Mouse (Mus musculus) G1E (cell line): ENCODE results near the gene Zfp536. TPM values are rescaled to one million over a fixed set of nuclear protein-coding genes. Genes with fewer than 3 reads are reported as not detected.

Source experiments
- ATAC-seq: 2 replicates; pipeline ENCODE4 v1.8.0; 2016; ENCODE audit warnings: mild to moderate bottlenecking; ENCODE audit not compliant: insufficient number of reproducible peaks, poor library complexity, low FRiP score, severe bottlenecking; ENCODE audit errors: extremely low read depth
- DNase-seq: peaks from one replicate; pipeline ENCODE4 v3.0.0; 2012; ENCODE audit warnings: low spot score
- H3K27me3 ChIP-seq: 2 replicates; pipeline ENCODE4 v1.6.1; 2012; ENCODE audit warnings: mild to moderate bottlenecking, low read length, inconsistent platforms; ENCODE audit not compliant: insufficient read depth
- H3K36me3 ChIP-seq: replicated peaks from 2 replicates; pipeline ENCODE3; 2012; ENCODE audit warnings: mild to moderate bottlenecking, inconsistent platforms
- H3K4me1 ChIP-seq: 2 replicates; pipeline ENCODE4 v1.6.1; 2012; ENCODE audit warnings: low read depth, low read length, inconsistent platforms, mixed read lengths; ENCODE audit not compliant: insufficient read depth
- H3K4me3 ChIP-seq: 2 replicates; pipeline ENCODE4 v1.5.1; 2012; ENCODE audit warnings: low read depth, mild to moderate bottlenecking, inconsistent platforms, low read length, moderate library complexity, mixed read lengths
- H3K9me3 ChIP-seq: replicated peaks from 2 replicates; pipeline ENCODE4 v1.6.1; 2012; ENCODE audit warnings: inconsistent platforms
- CTCF ChIP-seq: IDR thresholded peaks from 2 replicates; pipeline ENCODE4 v1.5.1; 2012; ENCODE audit warnings: low read depth, low read length, inconsistent platforms, mixed read lengths
- GATA1 ChIP-seq: IDR thresholded peaks from 2 replicates; pipeline ENCODE4 v1.6.1; 2012; ENCODE audit warnings: borderline replicate concordance, low read length, inconsistent platforms, mixed read lengths
- GATA2 ChIP-seq: IDR thresholded peaks from 2 replicates; pipeline ENCODE4 v1.6.1; 2012; ENCODE audit warnings: low read depth, low read length, inconsistent platforms, borderline replicate concordance
- POLR2AphosphoS5 ChIP-seq: IDR thresholded peaks from 2 replicates; pipeline ENCODE4 v1.6.1; 2012; ENCODE audit warnings: low read depth, low read length, inconsistent platforms; ENCODE audit not compliant: insufficient replicate concordance
- TAL1 ChIP-seq: conservative IDR thresholded peaks from 2 replicates; pipeline ENCODE4 v1.6.1; 2012; ENCODE audit warnings: low read depth, low read length, inconsistent platforms, mixed read lengths
- polyA plus RNA-seq: library from polyadenylated mRNA; stranded (reverse); fragments of >175 nt; gene quantifications from 2 replicates; pipeline ENCODE4 v1.2.3, GENCODE M21; 2012
- total RNA-seq, 2 experiments: library from RNA; stranded (forward) in 1 of 2; stranded (reverse) in 1 of 2; fragments of 200-1000 nt in 1 of 2; fragments of >200 nt in 1 of 2; fragmentation: Nextera tagmentation in 1 of 2; gene quantifications; 2 replicates each; pipeline ENCODE4 v1.2.3; 2014 to 2017

The Zfp536 gene
- total and polyA plus RNA-seq, 3 experiments: 0.22 TPM; not detected in 2

- H3K9me3 ChIP-seq: peaks cover 40% of the 10 kb centered on the region
- H3K27me3 ChIP-seq: no peaks in the 10 kb centered on the region
- no peak for DNase-seq
- no peaks in the 10 kb centered on the region for H3K4me1 ChIP-seq
- no peaks in the 10 kb centered on the region for H3K36me3 ChIP-seq
- ATAC-seq: no peak
- TF ChIP-seq POLR2AphosphoS5: no peak
- TF ChIP-seq GATA2: no peak
- no peak for TF ChIP-seq GATA1
- no peak for TF ChIP-seq TAL1
- TF ChIP-seq CTCF: no peak
- no peak overlapping the region for H3K4me3 ChIP-seq
Measured at GRCm38 (mm10) chr7:37634812-37635211, 138.6 kb downstream of the Zfp536 start.

GRCm38 (mm10) chr7:37630410-37630809 is 143.0 kb downstream of the Zfp536 start:
- no peak for ATAC-seq
- H3K27me3 ChIP-seq: no peaks in the 10 kb centered on the region

GRCm38 (mm10) chr7:37627897-37628510 is 145.4 kb downstream of the Zfp536 start:
- Histone ChIP-seq H3K9me3 (peaks cover 41% of the 10 kb centered on the region), H3K4me1 (no peaks in the 10 kb centered on the region), H3K36me3 (no peaks in the 10 kb centered on the region), H3K27me3 (no peaks in the 10 kb centered on the region), H3K4me3 (no peak overlapping the region)
- DNase-seq: no peak
- TF ChIP-seq GATA2 (no peak), CTCF (no peak), GATA1 (no peak), POLR2AphosphoS5 (no peak), TAL1 (no peak)
- ATAC-seq: no peak

More at GRCm38 (mm10) chr7:37630410-37630809, 143.0 kb downstream of the Zfp536 start:
- no peak for TF ChIP-seq TAL1
- no peak for TF ChIP-seq CTCF
- no peak for TF ChIP-seq GATA2
- TF ChIP-seq POLR2AphosphoS5: no peak
- TF ChIP-seq GATA1: no peak
- H3K4me1 ChIP-seq: no peaks in the 10 kb centered on the region
- H3K36me3 ChIP-seq: no peaks in the 10 kb centered on the region
- DNase-seq: no peak
- H3K9me3 ChIP-seq: peaks cover 31% of the 10 kb centered on the region
- no peak overlapping the region for H3K4me3 ChIP-seq

- Histone ChIP-seq H3K9me3 (peaks cover 54% of the 10 kb centered on the region), H3K27me3 (no peaks in the 10 kb centered on the region), H3K36me3 (no peaks in the 10 kb centered on the region), H3K4me1 (no peaks in the 10 kb centered on the region), H3K4me3 (no peak overlapping the region)
- TF ChIP-seq POLR2AphosphoS5 (no peak), CTCF (no peak), GATA2 (no peak), GATA1 (no peak), TAL1 (no peak)
- no peak for DNase-seq
- ATAC-seq: no peak
Measured at GRCm38 (mm10) chr7:37625758-37626157, 147.7 kb downstream of the Zfp536 start.

- peaks cover 57% of the 10 kb centered on the region for H3K9me3 ChIP-seq
- H3K4me3 ChIP-seq: no peak overlapping the region
- TF ChIP-seq CTCF (no peak), TAL1 (no peak), POLR2AphosphoS5 (no peak), GATA2 (no peak), GATA1 (no peak)
- no peaks in the 10 kb centered on the region for H3K36me3 ChIP-seq
- DNase-seq (no peak), ATAC-seq (no peak)
- no peaks in the 10 kb centered on the region for H3K27me3 ChIP-seq
- no peaks in the 10 kb centered on the region for H3K4me1 ChIP-seq
Measured at GRCm38 (mm10) chr7:37624759-37625340, 148.6 kb downstream of the Zfp536 start.

GRCm38 (mm10) chr7:37623903-37624758 is 149.3 kb downstream of the Zfp536 start:
- ATAC-seq: no peak
- TF ChIP-seq GATA2 (no peak), TAL1 (no peak), POLR2AphosphoS5 (no peak), GATA1 (no peak), CTCF (no peak)
- Histone ChIP-seq H3K4me3 (no peak overlapping the region; the same call in 1 of the 2 replicates), H3K27me3 (no peaks in the 10 kb centered on the region), H3K4me1 (no peaks in the 10 kb centered on the region), H3K9me3 (peaks cover 59% of the 10 kb centered on the region), H3K36me3 (no peaks in the 10 kb centered on the region)
- no peak for DNase-seq
